Mouse (Mus musculus) midbrain, embryonic 13.5 days (tissue): Measurements from ENCODE around the gene Atp6v0a2. TPM values are rescaled to one million over a fixed set of nuclear protein-coding genes. Genes with fewer than 3 reads are reported as not detected.

Experiments
- ATAC-seq: fragments of 200-750 bp; cut with Nextera tagmentation; 2 replicates; pipeline ENCODE4 v1.8.0; 2017; ENCODE audit warnings: mild to moderate bottlenecking, moderate TSS enrichment, moderate library complexity
- H3K27ac ChIP-seq: fragments of 300-500 bp; sonication (generic); 2 replicates; pipeline ENCODE4 v1.5.1; 2015; ENCODE audit warnings: inconsistent platforms, mild to moderate bottlenecking, moderate library complexity
- H3K27me3 ChIP-seq: fragments of 300-500 bp; sonication (generic); 2 replicates; pipeline ENCODE4 v1.6.1; 2015; ENCODE audit warnings: mild to moderate bottlenecking, inconsistent platforms
- H3K36me3 ChIP-seq: fragments of 300-500 bp; sonication (generic); 2 replicates; pipeline ENCODE4 v1.6.1; 2015; ENCODE audit warnings: mild to moderate bottlenecking, inconsistent platforms
- H3K4me1 ChIP-seq: fragments of 300-500 bp; sonication (generic); replicated peaks from 2 replicates; pipeline ENCODE4 v1.6.1; 2015; ENCODE audit warnings: inconsistent platforms
- H3K4me2 ChIP-seq: fragments of 300-500 bp; sonication (generic); replicated peaks from 2 replicates; pipeline ENCODE4 v1.6.1; 2015; ENCODE audit warnings: moderate library complexity, mild to moderate bottlenecking, inconsistent platforms
- H3K4me3 ChIP-seq: fragments of 300-500 bp; sonication (generic); replicated peaks from 2 replicates; pipeline ENCODE4 v1.5.1; 2015; ENCODE audit warnings: mild to moderate bottlenecking, inconsistent platforms
- H3K9ac ChIP-seq: fragments of 300-500 bp; sonication (generic); replicated peaks from 2 replicates; pipeline ENCODE4 v1.6.1; 2015; ENCODE audit warnings: mild to moderate bottlenecking, inconsistent platforms
- H3K9me3 ChIP-seq: fragments of 300-500 bp; sonication (generic); 2 replicates; pipeline ENCODE4 v1.6.1; 2016; ENCODE audit warnings: mild to moderate bottlenecking, inconsistent platforms
- WGBS: fragments of 180-500 bp; shearing (Covaris S2); methylation state at CpG from one replicate; pipeline ENCODE4 v1.1.7; 2015; 5-methylcytosine and 5-hydroxymethylcytosine counted together
- polyA plus RNA-seq: library from polyadenylated mRNA; unstranded; fragments of >200 nt; fragmentation: Nextera tagmentation; extraction: Ambion mirVana; gene quantifications from 2 replicates; pipeline ENCODE4 v1.2.1, GENCODE M21; 2015

The Atp6v0a2 gene
- polyA plus RNA-seq, 1 experiment from 2014 or later = 47.3 TPM

DNA sequence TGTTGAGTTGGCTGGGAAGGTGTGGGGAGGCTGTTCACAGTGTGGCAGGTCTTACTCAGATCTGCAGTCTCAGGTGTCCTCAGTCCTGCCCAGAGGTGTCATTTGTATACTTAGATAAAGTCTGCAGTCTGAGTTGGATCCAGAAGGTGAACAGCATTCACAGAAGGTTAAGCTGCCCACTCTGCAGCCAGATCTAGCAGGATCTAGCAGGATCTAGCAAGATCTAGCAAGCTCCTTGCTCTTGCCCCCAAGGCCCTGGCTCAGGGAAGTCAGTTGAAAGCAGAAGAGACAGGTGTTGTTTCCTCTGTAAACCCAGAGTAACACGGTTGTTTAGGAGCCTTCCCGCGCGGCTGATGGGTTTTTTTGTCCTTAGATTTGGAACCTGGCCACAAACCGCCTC is 85.4 kb downstream of the Atp6v0a2 start:
- H3K9me3 ChIP-seq = no peaks in the 10 kb centered on the region
- H3K9ac ChIP-seq = no peak overlapping the region
- no peak overlapping the region for H3K4me2 ChIP-seq
- no peak overlapping the region for H3K4me3 ChIP-seq
- peaks cover 81% of the 10 kb centered on the region for H3K36me3 ChIP-seq
- H3K4me1 ChIP-seq = no peaks in the 10 kb centered on the region
- no peaks in the 10 kb centered on the region for H3K27me3 ChIP-seq
- WGBS = 93% methylated on average over 5 of the region's 5 CpGs
- ATAC-seq = no peak
- no peak overlapping the region for H3K27ac ChIP-seq

DNA sequence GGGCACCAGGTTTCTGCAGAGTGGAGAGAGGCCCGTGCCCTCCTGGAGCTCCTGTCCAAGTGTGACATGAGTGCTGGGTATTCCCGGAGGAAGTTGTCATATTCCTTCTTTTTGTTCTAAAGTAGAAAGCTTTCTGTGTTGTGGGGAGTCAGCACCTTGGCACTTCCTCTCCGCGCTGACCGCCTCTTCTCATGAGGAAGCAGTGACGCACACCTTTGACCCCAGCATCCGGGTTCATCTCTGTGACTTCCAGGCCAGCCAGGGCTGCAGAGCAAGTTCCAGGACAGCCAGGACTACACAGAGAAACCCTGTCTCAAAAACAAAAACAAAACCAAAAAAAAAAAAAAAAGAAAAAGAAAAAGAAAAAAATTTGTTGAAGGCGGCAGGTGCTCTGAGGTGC is 86.8 kb downstream of the Atp6v0a2 start:
- ATAC-seq = no peak
- H3K27ac ChIP-seq = no peak overlapping the region
- no peaks in the 10 kb centered on the region for H3K9me3 ChIP-seq
- H3K36me3 ChIP-seq = peaks cover 95% of the 10 kb centered on the region
- no peak overlapping the region for H3K4me3 ChIP-seq
- no peaks in the 10 kb centered on the region for H3K27me3 ChIP-seq
- H3K4me2 ChIP-seq = no peak overlapping the region
- no peaks in the 10 kb centered on the region for H3K4me1 ChIP-seq
- no peak overlapping the region for H3K9ac ChIP-seq
- WGBS = 92% methylated on average over 8 of the region's 8 CpGs

DNA sequence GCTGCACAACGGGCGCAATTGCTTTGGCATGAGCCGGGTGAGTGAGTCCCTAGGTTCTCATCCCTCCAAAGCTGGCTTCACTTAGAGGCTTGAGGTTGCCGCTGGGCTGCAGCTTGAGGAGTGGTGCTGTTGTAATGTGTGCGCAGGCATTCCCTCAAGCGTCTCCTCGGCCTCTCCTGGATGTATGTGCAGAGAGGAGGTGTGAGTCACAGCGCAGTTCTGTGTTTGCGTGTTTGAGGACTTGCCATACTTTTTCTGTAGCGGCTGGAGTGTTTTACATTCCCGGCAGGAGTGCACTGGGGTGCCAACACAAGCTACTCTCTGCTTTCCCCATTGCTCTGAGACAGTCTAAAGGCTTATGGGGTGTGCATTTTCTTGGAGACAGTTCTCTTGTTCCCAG is 89.6 kb downstream of the Atp6v0a2 start:
- H3K4me3 ChIP-seq = no peak overlapping the region
- no peaks in the 10 kb centered on the region for H3K27me3 ChIP-seq
- no peak overlapping the region for H3K9ac ChIP-seq
- no peak overlapping the region for H3K27ac ChIP-seq
- no peak overlapping the region for H3K4me2 ChIP-seq
- H3K4me1 ChIP-seq = no peaks in the 10 kb centered on the region
- H3K36me3 ChIP-seq = peaks cover 96% of the 10 kb centered on the region
- no peaks in the 10 kb centered on the region for H3K9me3 ChIP-seq
- ATAC-seq = no peak
- 95% methylated on average over 11 of the region's 11 CpGs for WGBS

DNA sequence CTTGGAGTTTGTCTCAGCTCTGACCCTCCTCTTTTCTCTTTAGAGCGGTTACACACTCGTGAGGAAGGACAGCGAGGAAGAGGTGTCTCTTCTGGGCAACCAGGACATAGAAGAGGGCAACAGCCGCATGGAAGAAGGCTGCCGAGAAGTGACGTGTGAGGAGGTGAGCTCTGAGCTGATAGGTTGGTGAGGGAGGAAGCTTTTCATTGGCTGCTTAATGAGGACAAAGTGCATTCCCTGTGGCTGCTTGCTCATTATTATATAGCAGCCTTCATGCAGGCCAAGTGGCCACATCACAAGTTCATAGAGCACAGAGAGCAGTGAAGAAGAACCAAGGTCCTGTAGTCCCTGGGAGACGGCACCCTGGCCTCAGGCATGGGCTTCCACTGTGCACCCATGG is 90.0 kb downstream of the Atp6v0a2 start:
- Histone ChIP-seq H3K36me3 (peaks cover 96% of the 10 kb centered on the region), H3K9ac (no peak overlapping the region), H3K4me1 (no peaks in the 10 kb centered on the region), H3K27ac (no peak overlapping the region), H3K4me3 (no peak overlapping the region), H3K4me2 (no peak overlapping the region), H3K9me3 (no peaks in the 10 kb centered on the region), H3K27me3 (no peaks in the 10 kb centered on the region)
- 96% methylated on average over 7 of the region's 7 CpGs for WGBS
- no peak for ATAC-seq

DNA sequence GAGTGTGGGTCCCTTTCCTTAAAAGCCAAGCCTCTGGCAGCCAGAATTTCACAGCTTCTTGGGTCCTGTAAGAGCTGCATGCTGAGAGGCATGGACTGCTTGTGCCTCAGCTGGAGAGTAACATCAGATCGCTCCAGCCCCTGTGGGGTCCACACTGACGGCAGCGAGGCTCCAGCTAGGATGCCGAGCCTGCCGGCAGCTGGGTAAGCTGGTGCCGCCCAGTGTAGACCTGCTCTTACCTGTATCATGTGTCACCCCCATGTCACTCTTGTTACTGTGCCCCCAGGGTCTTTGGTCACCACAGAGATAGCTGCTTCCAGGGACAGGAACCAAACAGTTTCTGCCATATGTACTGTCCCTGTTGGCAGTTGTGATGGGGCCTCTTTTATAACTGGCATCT is 94.7 kb downstream of the Atp6v0a2 start:
- H3K9ac ChIP-seq = no peak overlapping the region
- H3K4me2 ChIP-seq = no peak overlapping the region
- H3K27me3 ChIP-seq = no peaks in the 10 kb centered on the region
- H3K9me3 ChIP-seq = no peaks in the 10 kb centered on the region
- peaks cover 8% of the 10 kb centered on the region for H3K4me1 ChIP-seq
- no peak for ATAC-seq
- peaks cover 64% of the 10 kb centered on the region for H3K36me3 ChIP-seq
- no peak overlapping the region for H3K4me3 ChIP-seq
- no peak overlapping the region for H3K27ac ChIP-seq
- WGBS = 90% methylated on average over 6 of the region's 6 CpGs

DNA sequence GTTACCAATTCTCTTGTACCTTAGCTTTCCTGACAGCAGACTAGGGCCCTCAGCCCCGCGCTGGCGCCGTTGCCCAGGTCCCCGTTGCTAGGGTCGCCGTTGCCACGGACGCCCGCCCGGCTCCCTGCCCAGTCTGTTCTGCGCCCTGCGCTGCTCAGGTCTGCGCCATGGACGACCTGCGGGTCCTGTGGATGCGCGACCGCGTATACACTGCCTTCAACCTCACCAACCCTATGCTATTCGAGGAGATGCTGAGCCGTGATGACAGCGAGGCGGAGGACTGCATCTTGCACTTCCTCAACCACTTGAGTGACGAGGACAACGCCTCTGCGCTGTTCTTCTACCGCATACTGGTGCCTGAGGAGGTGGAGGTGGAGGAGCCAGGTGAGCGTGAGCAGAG is 96.6 kb downstream of the Atp6v0a2 start, which contains the start of gene Dnah10:
Gene Dnah10 (plus strand): TSS at position 89 of the 400 bp plus-strand sequence.
- H3K36me3 ChIP-seq = peaks cover 46% of the 10 kb centered on the region
- peaks cover 12% of the 10 kb centered on the region for H3K4me1 ChIP-seq
- WGBS = 7% methylated on average over 29 of the region's 29 CpGs
- no peak within 1 kb of the TSS for H3K27ac ChIP-seq
- peak; percentile 80; the same call in 1 of the 2 replicates for ATAC-seq
- H3K4me2 ChIP-seq = peak within 1 kb of the TSS; percentile 33
- 0 out of 2 replicates have a peak within 1 kb of the TSS, but pooled peaks have one; percentile 4 for H3K9ac ChIP-seq
- H3K4me3 ChIP-seq = no peak within 1 kb of the TSS; the same call in 1 of the 2 replicates
- no peaks in the 10 kb centered on the region for H3K27me3 ChIP-seq
- no peaks in the 10 kb centered on the region for H3K9me3 ChIP-seq

DNA sequence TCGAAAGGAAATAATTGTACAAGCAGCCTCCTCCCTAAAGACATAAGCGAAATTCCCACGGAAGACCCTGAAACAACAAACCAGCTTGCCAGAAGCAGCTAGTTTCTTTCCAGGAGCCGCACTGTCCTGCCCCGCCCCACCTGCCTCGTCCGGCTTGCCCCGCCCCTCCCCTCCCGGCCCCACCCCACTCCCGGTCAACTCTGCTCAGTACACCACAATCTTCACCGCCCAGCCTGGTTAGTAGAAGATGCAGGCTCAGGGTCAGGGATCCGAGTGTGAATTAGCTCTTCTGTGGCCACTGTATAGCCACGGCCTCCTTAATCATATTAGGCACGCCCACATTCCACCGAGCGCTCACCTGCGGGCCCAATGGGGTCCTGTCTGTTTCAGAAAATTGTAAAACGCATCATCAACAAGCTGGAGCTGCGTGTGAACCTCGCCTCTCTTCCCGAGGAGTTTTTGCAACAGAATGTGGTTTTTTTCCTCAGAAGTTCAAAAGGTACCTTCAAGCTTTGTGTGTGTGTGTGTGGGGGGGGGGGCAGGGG is 101.4 kb downstream of the Atp6v0a2 start:
- H3K4me1 ChIP-seq = peaks cover 9% of the 10 kb centered on the region
- H3K4me3 ChIP-seq = no peak overlapping the region; the same call in 1 of the 2 replicates
- no peak for ATAC-seq
- WGBS = 13% methylated on average over 21 of the region's 21 CpGs
- H3K9me3 ChIP-seq = no peaks in the 10 kb centered on the region
- no peak overlapping the region for H3K9ac ChIP-seq
- H3K4me2 ChIP-seq = peak overlapping the region; percentile 42
- no peak overlapping the region for H3K27ac ChIP-seq
- 0 out of 2 replicates have a peak, but pooled peaks cover 3% of the 10 kb centered on the region for H3K36me3 ChIP-seq
- H3K27me3 ChIP-seq = no peaks in the 10 kb centered on the region

DNA sequence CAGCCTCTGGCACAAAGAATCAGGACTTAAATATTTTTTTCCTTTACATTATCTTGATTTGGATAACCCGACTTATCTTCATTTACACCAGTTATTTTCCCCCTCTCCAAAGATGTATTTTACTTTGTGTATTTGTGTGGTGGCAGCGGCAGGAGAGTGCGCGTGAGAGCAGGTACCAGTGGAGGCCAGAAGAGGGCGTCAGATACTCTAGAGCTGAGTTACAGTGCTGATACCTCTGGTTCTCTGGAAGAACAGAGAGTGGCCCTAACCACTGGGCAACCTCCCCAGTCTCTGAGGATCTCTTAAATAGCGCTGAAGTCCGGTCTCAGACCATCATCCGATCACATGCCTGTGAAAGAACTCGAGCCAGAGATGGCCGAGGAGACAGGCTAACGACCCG is 105.6 kb downstream of the Atp6v0a2 start:
- no peaks in the 10 kb centered on the region for H3K9me3 ChIP-seq
- ATAC-seq = no peak
- H3K27me3 ChIP-seq = no peaks in the 10 kb centered on the region
- H3K4me2 ChIP-seq = no peak overlapping the region
- H3K9ac ChIP-seq = no peak overlapping the region
- no peak overlapping the region for H3K4me3 ChIP-seq
- 87% methylated on average over 12 of the region's 12 CpGs for WGBS
- no peaks in the 10 kb centered on the region for H3K36me3 ChIP-seq
- 0 out of 2 replicates have a peak, but pooled peaks cover 4% of the 10 kb centered on the region for H3K4me1 ChIP-seq
- H3K27ac ChIP-seq = no peak overlapping the region

DNA sequence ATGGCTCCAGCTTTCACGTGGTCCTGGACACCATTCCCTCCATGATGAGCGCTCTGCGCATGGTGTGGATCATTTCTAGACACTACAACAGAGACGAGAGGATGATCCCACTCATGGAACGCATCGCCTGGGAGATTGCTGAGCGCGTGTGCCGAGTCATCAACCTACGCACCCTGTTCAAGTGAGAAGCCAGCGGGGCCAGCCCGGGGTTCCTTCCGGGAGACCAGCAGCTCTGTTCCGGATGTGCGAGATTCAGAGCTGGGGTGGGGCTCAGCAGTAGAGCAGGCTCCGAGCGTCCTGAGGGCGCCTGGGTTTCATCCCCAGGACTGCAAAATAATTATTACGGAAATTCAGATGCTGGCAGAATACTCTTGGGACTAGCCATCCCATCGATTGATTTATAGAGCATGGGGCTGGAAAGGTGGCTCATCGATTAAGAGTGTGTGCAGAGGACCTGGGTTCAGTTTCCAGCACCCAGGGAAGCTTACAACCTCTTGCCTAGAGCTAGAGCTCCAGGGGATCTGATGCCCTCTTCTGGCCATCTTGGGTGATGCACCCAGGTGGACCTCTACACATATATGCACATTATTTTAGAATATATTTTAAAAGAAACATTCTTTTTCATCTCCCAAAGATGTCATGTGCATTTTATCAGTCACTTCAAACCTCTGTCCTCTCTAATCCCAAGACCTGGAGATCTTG is 113.7 kb downstream of the Atp6v0a2 start:
- Histone ChIP-seq H3K27me3 (no peaks in the 10 kb centered on the region), H3K4me1 (no peaks in the 10 kb centered on the region), H3K4me3 (no peak overlapping the region), H3K27ac (no peak overlapping the region), H3K4me2 (no peak overlapping the region), H3K9ac (no peak overlapping the region), H3K36me3 (no peaks in the 10 kb centered on the region), H3K9me3 (no peaks in the 10 kb centered on the region)
- WGBS = 96% methylated on average over 21 of the region's 21 CpGs
- ATAC-seq = no peak

DNA sequence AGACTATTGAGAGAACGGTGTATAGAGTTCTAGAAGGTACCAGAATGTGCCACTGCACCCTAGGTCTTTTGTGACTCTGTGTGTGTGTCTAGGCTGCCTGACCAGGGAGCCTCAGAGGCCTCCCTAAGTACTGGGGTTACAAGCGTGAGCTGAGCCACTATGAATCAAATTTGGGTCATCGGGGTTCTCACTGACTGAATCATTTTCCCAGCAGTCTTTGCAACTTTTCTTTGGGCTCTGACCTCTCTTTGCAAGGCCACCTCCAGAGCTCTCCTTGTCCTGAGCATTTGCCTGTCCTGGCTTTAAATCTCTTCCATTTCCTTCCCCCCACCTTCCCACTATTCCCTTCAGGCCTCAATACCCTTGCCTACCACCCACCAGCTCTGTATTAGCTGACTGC is 115.5 kb downstream of the Atp6v0a2 start:
- Histone ChIP-seq H3K4me1 (no peaks in the 10 kb centered on the region), H3K9ac (no peak overlapping the region), H3K4me2 (no peak overlapping the region), H3K27ac (no peak overlapping the region), H3K27me3 (no peaks in the 10 kb centered on the region), H3K4me3 (no peak overlapping the region), H3K9me3 (no peaks in the 10 kb centered on the region), H3K36me3 (no peaks in the 10 kb centered on the region)
- WGBS = 90% methylated on average over 3 of the region's 3 CpGs
- no peak for ATAC-seq

DNA sequence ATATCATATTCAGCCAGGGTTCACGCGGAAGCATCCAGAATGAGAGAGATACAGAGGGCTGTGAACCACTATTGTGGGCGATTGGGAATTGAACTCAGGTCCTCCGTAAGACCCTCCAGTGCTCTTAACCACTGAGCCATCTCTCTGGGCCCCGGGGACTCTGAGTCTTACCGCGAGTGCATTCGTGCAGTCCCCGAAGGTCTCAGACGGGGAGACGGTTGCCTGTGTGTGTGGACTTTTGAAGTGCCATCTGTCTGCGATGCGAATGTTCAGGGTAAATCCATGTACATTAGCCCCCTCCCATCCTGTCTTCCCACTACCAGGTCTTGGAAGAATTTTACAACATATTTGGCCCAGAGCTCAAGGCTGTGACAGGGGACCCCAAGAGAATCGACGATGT is 117.8 kb downstream of the Atp6v0a2 start:
- WGBS = 92% methylated on average over 15 of the region's 15 CpGs
- H3K9me3 ChIP-seq = no peaks in the 10 kb centered on the region
- no peak for ATAC-seq
- no peak overlapping the region for H3K4me3 ChIP-seq
- no peaks in the 10 kb centered on the region for H3K27me3 ChIP-seq
- no peak overlapping the region for H3K27ac ChIP-seq
- no peaks in the 10 kb centered on the region for H3K4me1 ChIP-seq
- no peak overlapping the region for H3K9ac ChIP-seq
- no peaks in the 10 kb centered on the region for H3K36me3 ChIP-seq
- no peak overlapping the region for H3K4me2 ChIP-seq

DNA sequence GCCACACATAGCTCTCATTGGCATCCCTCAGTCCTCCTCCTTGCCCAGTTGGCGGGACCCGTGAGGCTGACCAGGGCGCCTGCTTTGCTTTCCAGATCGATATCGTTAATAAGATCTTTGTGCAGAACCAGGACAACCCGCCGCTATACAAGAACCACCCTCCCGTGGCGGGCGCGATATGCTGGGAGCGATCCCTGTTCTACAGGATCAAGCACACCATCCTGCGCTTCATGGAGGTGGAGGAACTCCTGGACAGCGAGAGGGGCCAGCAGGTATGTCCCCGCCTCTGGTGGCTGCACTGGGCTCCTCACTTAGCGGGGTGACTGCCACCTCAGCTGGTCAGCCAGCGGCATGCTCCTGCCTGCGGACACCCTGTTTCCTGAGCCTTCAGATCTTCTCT is 119.9 kb downstream of the Atp6v0a2 start:
- 82% methylated on average over 18 of the region's 18 CpGs for WGBS
- H3K27me3 ChIP-seq = no peaks in the 10 kb centered on the region
- H3K27ac ChIP-seq = no peak overlapping the region
- no peak overlapping the region for H3K4me2 ChIP-seq
- H3K9ac ChIP-seq = no peak overlapping the region
- H3K4me1 ChIP-seq = no peaks in the 10 kb centered on the region
- no peak overlapping the region for H3K4me3 ChIP-seq
- no peaks in the 10 kb centered on the region for H3K9me3 ChIP-seq
- no peaks in the 10 kb centered on the region for H3K36me3 ChIP-seq
- ATAC-seq = no peak

DNA sequence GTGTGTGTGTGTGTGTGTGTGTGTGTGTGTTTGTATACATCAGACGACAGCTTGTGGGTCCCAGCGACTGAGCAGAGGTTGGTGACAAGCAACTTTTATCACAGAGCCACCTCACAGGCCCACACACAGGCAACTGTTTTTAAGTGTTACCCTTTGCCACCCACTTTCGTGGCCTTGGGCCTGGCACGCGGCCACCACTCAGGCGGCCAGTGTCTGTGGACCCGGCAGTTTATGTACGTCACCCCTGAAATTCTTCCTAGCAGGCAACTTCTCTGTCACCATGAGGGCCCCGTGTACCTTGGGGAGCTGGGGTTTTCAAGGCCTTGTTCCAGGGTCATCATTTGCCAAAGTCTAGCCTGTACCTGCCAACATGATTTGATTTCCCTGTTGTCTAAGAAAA is 123.3 kb downstream of the Atp6v0a2 start:
- ATAC-seq = no peak
- Histone ChIP-seq H3K4me2 (no peak overlapping the region), H3K4me3 (no peak overlapping the region), H3K27me3 (no peaks in the 10 kb centered on the region), H3K9me3 (no peaks in the 10 kb centered on the region), H3K4me1 (no peaks in the 10 kb centered on the region), H3K36me3 (no peaks in the 10 kb centered on the region), H3K27ac (no peak overlapping the region), H3K9ac (no peak overlapping the region)
- 83% methylated on average over 9 of the region's 9 CpGs for WGBS
